Mouse (Mus musculus) cortical plate, adult 2 months (tissue): ENCODE data around the gene Atf6b.

Experiments
- CTCF ChIP-seq: fragments of 200-500 bp; IDR thresholded peaks from 2 replicates; pipeline ENCODE4 v1.5.1; 2011; ENCODE audit warnings: mild to moderate bottlenecking, control low read depth, low read length; ENCODE audit not compliant: insufficient read depth; ENCODE audit errors: extremely low read depth
- POLR2A ChIP-seq: fragments of 200-500 bp; IDR thresholded peaks from 2 replicates; pipeline ENCODE4 v1.6.1; 2011; ENCODE audit warnings: mild to moderate bottlenecking, low read length, control low read depth; ENCODE audit not compliant: insufficient read depth; ENCODE audit errors: extremely low read depth

- TF ChIP-seq CTCF (no peak), POLR2A (no peak)
Observed at GRCm38 (mm10) chr17:34658145-34658544, 11.2 kb downstream of the Atf6b start.
